Mouse (Mus musculus) cerebellum, adult 9-10 months (tissue): ENCODE data around the gene Mnt.
"Not testable (repeated sequence)": the region's sequence is repeated elsewhere in the genome, so short reads cannot be mapped to it uniquely, and the experiment has no call there.

Experiments
- DNase-seq: peaks from one replicate; pipeline ENCODE4 v3.0.0; 2022

Mnt gene

DNA sequence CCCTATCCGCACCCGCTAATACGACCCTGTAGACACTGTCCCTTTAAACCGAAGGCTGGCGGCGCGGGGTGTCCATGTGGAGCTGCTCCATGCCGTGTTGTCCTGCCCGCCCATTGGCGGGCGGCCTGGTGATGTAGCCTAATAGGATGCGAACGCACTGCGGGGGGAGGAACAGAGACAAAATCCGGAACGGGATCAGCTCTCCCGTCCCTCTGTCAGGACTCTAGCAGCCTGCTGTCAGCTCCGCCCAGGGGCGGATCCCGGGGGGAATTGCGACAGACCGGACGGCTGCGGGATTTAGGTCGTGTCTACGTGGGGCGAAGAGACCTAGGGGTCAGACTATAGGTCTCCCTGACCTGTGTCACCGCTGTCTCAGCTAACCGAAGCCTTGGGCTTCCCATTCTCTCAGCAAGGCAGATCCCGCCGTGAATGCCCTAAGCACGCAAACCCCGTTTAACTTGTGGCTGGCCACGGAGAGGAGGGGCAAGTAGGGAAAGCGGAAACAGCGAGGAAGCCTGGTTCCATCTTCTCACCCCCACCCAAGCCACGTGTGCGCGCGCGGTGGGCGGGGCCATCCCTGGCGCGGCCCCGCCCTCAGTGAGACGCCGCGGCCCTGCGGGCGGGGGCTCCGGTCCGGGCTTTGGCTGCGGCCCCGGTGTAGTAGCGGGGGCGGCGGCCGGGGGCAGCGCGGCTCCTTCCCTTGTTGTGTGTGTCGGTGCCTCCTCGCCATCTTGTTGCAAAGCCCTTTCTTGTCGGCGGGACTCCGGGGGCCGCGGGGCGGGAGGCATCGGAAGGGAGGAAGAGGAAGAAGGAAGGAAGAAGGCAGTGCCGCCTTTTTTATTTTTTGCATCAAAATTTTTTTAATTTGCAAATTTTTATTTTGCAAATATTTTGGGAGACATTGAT is at the start of gene Mnt:
TSS of gene Mnt (plus strand) at position 665 of the 906 bp plus-strand sequence.
- DNase-seq = peak; percentile 100

GRCm38 (mm10) chr11:74792874-74793273 is 37.8 kb upstream of the Mnt start:
- no peak for DNase-seq

DNA sequence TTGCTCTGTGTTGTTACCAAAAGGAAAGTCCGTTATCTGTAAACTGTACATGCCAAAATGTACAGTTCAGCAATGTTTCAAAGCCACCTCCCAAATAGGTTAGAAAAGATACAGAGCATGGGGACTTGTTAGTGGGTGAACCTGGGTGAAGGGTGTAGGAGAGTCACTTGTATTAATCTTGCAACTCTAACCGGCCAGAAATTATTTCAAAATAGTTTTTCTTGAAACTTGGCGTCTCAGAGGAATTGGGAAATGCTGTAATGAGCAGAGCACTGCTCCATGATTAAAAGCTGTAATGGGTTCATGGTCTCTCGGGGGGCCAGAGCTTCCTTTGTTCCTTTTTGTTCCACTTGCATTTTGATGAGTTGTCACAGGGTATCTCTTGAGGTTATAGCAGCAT is 30.1 kb upstream of the Mnt start:
- DNase-seq = no peak

GRCm38 (mm10) chr11:74804081-74804627 is 26.6 kb upstream of the Mnt start:
- DNase-seq = no peak

- DNase-seq = no peak
These were observed 23.4 kb upstream of the Mnt start for GRCm38 (mm10) chr11:74807246-74807882.

- no peak for DNase-seq
These were observed 22.4 kb upstream of the Mnt start for GRCm38 (mm10) chr11:74808251-74808853.

- no peak for DNase-seq
These were observed 20.6 kb upstream of the Mnt start for GRCm38 (mm10) chr11:74810134-74810533.

- not testable (repeated sequence) for DNase-seq
These were observed 19.7 kb upstream of the Mnt start for GRCm38 (mm10) chr11:74811027-74811426.

DNA sequence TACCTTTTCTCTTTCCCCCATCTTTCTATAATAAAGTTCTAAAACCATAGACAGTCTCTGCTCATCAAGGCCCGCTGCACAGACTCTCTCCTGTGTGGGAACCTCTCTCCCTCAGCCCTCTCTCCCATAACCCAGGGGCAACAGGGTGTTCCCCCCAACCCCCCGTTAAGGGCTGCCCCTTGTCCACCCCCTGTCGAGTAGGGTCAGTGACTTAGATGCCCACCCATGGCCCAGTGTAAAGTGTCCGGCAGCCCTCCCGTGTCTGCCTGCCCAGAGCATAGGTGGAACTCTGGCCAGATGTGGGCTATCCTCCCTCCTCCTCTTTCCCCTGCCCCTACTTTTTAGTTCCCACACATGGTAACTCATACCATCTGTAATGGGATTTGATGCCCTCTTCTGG is 19.2 kb upstream of the Mnt start:
- no peak for DNase-seq

GRCm38 (mm10) chr11:74815795-74816194 is 14.9 kb upstream of the Mnt start:
- DNase-seq = no peak

DNA sequence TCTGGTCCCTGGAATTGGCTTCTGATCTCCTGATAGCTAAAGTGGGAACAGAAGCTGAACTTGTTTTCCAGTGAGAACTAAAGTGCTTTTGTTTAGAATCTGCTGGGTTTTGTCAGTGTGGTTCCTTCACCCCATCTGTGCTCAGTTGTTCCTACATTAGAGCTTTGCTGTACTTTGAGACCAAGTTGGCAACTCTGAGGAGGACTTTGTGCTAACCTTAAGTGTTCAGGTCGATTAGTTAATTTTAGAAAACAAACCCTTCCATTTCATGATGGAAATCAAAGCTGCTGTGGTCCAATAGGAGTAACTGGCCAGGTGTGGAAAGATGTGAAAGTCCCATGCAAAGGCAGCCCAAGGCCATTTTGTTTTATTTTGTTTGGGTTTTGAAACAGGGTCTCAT is 9.8 kb upstream of the Mnt start:
- DNase-seq = no peak

- DNase-seq = peak; percentile 40
These were observed 9.3 kb upstream of the Mnt start for GRCm38 (mm10) chr11:74821463-74821862.

- no peak for DNase-seq
These were observed 7.8 kb upstream of the Mnt start for GRCm38 (mm10) chr11:74822746-74823440.

GRCm38 (mm10) chr11:74826151-74826550 is 4.6 kb upstream of the Mnt start:
- peak; percentile 26 for DNase-seq

DNA sequence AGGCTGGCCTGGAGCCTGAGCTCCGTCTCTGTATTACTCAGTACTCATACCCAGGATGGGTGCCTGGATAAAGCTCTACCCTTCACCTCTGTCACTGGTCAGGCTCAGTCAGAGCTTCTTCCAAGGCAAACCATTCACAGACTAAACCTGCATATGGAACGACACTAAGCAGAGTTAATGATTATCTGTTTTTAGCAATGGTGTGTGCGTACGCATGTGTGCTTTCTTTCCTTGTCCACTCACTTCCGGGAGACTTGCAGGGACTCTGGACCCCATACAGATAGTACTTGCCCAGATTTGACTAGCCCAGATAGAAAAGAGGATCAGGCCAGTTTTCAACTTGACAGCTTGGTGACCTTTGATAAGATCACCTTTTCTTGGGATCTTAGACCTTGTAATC is 4.0 kb upstream of the Mnt start:
- DNase-seq = peak; percentile 18

DNA sequence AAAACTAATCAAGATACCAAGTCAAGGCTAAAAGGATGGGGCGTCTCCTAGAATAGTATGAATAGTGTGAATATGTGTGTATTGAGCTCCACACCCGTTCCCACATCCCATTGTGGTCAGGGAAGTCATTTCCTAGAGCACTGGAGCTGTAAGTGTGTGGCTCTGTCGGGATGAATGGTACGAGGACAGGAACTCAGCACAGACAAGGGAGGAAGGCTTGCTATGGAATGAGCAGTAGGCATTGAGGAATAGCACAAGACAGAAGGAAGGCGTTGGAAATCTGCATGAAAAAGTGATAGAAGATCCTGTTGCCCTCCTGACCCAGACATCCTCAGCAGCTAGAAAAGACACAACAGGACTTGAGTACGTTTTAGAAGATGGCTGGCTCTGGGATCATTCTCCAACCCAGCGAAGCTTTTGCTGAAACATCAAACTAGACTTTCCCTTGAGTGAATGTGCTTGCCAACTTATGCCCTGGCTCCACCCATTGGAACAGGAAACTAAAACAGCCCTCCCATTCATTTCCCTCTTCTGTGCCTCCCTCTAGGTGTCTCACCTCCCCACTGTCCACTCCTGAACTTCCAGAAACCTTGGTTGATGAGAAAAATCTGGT is 2.8 kb upstream of the Mnt start:
- peak; percentile 50 for DNase-seq

- DNase-seq = peak; percentile 58
These were observed 2.3 kb upstream of the Mnt start for GRCm38 (mm10) chr11:74828404-74828931.

GRCm38 (mm10) chr11:74828965-74829550 is 1.7 kb upstream of the Mnt start:
- DNase-seq = peak; percentile 61

- no peak for DNase-seq
These were observed 908 bp upstream of the Mnt start for GRCm38 (mm10) chr11:74829812-74830211.

DNA sequence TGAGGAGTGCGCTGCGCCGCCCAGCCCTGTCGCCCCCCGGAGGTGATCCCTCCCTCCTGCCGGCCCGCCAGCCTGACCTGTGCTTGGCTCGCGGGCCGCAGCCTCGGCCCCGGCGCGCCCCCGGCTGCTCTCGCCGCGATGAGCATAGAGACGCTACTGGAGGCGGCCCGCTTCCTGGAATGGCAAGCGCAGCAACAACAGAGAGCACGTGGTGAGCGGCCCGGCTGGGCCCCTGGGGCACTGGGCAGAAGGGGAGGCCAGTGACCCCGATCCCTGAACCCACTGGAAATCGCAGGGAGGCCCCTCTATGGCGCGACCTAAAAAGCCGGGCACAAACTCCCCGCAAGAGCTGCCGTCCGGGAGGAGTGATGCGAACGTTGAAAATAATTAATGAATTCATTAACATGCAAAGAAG is 478 bp downstream of the Mnt start:
- DNase-seq = peak; percentile 80

DNA sequence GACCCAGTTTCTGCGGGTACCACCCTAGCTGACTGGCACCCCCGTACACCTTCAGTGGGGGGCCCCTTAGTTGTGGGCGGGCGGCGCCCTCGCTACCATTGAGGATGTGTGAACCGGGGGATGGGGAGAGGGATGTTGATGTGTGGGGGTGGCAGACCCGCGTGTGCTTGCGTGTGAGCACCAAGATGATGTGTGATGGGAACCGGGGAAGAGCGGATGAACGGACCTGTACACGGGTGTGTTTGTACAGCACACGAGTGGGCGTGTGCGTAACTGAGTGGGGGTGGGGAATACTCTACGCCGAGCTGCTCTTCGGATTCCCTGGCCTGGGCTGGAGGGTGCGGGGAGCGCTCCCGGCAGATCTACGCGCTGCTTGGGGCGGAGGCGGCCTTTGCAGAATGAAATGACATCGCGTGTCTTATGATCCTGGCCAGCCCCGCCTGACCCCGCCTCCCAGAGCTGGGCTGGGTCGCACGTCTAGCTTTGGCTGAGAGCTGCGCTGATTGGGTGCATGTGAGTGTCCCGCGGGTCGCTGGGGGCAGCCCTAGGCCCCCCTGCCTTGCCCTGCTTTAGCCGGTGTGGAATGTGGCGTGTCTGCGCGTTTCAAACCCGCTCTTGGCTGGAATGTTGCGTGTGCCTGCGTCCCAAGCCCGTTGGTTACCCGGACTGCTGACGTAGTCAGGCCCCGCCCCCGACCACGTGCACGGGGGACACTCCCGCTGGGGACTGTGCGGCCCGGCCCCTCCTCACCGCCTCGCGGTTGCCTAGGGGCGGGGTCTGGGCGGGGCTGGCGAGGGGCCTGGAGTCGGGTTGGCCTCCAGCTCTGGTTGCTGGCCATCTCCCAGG is 1.1 kb downstream of the Mnt start:
- DNase-seq = peak; percentile 98
